Mouse (Mus musculus) adrenal gland, postnatal 10 days (tissue): ENCODE data around the gene Eif4g2. TPM values are rescaled to one million over a fixed set of nuclear protein-coding genes. Genes with fewer than 3 reads are reported as not detected.

Experiments used
- DNase-seq: peaks from one replicate; pipeline ENCODE4 v3.0.0; 2021; ENCODE audit warnings: mixed read lengths
- long read RNA-seq, 2 experiments: library from polyadenylated mRNA; stranded (forward); transcript quantifications; one replicate each; pipeline ENCODE4 v2.0.0; 2021
- total RNA-seq, 2 experiments: library from RNA; stranded (reverse); gene quantifications; 2 replicates each; pipeline ENCODE4 v1.2.3; 2021

Eif4g2 gene
- total RNA-seq, result 100 to 1,000 TPM; 860 to 869 TPM
- long read RNA-seq, experiment 1, full-length matches to known transcripts, result 233 of 462 reads
- long read RNA-seq, experiment 1, partial matches to known transcripts, result 203 of 462 reads
- long read RNA-seq, experiment 1, other reads (novel, unspliced or antisense), result 26 of 462 reads
- long read RNA-seq, experiment 2, full-length matches to known transcripts, result 308 of 469 reads
- long read RNA-seq, experiment 2, partial matches to known transcripts, result 126 of 469 reads
- long read RNA-seq, experiment 2, other reads (novel, unspliced or antisense), result 35 of 469 reads

- peak; percentile 99 for DNase-seq
Observed at GRCm38 (mm10) chr7:111082822-111083732, at the start of gene Eif4g2. Eif4g2 (minus strand) TSS chr7:111083030.

GRCm38 (mm10) chr7:111132596-111132995 lies 49.8 kb upstream of the Eif4g2 start:
- no peak for DNase-seq

GRCm38 (mm10) chr7:111126636-111127395 lies 44.0 kb upstream of the Eif4g2 start:
- DNase-seq, result peak; percentile 40

GRCm38 (mm10) chr7:111123761-111124546 lies 41.1 kb upstream of the Eif4g2 start:
- DNase-seq, result no peak

GRCm38 (mm10) chr7:111122531-111123130 lies 39.8 kb upstream of the Eif4g2 start:
- DNase-seq, result peak; percentile 97

GRCm38 (mm10) chr7:111122084-111122530 lies 39.3 kb upstream of the Eif4g2 start:
- peak; percentile 86 for DNase-seq

- DNase-seq, result peak; percentile 13
Observed at GRCm38 (mm10) chr7:111121522-111121921, 38.7 kb upstream of the Eif4g2 start.

GRCm38 (mm10) chr7:111109561-111109960 lies 26.7 kb upstream of the Eif4g2 start:
- no peak for DNase-seq

- DNase-seq, result no peak
Observed at GRCm38 (mm10) chr7:111109161-111109560, 26.3 kb upstream of the Eif4g2 start.

- no peak for DNase-seq
Observed at GRCm38 (mm10) chr7:111098196-111098595, 15.4 kb upstream of the Eif4g2 start.

- DNase-seq, result no peak
Observed at GRCm38 (mm10) chr7:111095169-111095568, 12.3 kb upstream of the Eif4g2 start.

GRCm38 (mm10) chr7:111085153-111085552 lies 2.3 kb upstream of the Eif4g2 start:
- DNase-seq, result no peak

GRCm38 (mm10) chr7:111084443-111084842 lies 1.6 kb upstream of the Eif4g2 start:
- DNase-seq, result no peak

GRCm38 (mm10) chr7:111083733-111084120 lies 897 bp upstream of the Eif4g2 start:
- no peak for DNase-seq

GRCm38 (mm10) chr7:111082043-111082821 lies 598 bp downstream of the Eif4g2 start:
- DNase-seq, result peak; percentile 90

- no peak for DNase-seq
Observed at GRCm38 (mm10) chr7:111080876-111081275, 2.0 kb downstream of the Eif4g2 start.

- no peak for DNase-seq
Observed at GRCm38 (mm10) chr7:111080026-111080425, 2.8 kb downstream of the Eif4g2 start.

- DNase-seq, result no peak
Observed at GRCm38 (mm10) chr7:111078271-111078670, 4.6 kb downstream of the Eif4g2 start.

GRCm38 (mm10) chr7:111075288-111075687 lies 7.5 kb downstream of the Eif4g2 start:
- no peak for DNase-seq

- no peak for DNase-seq
Observed at GRCm38 (mm10) chr7:111072410-111072809, 10.4 kb downstream of the Eif4g2 start.

GRCm38 (mm10) chr7:111070167-111070496 lies 12.7 kb downstream of the Eif4g2 start:
- DNase-seq, result no peak
